Mouse (Mus musculus) lung, postnatal 0 days (tissue): ENCODE measurements at regions not wholly inside any gene's neighbourhood (a gene's known extent, or its start where the extent isn't known, plus 50 kb on each side); places are given as distances from the start of the nearest gene placed in this dataset.

Experiments used
- CTCF ChIP-seq: IDR thresholded peaks from 2 replicates; pipeline ENCODE4 v1.5.1; 2016; ENCODE audit warnings: antibody characterized with exemption, mild to moderate bottlenecking
- EP300 ChIP-seq: IDR thresholded peaks from 2 replicates; pipeline ENCODE4 v1.6.1; 2016; ENCODE audit warnings: antibody characterized with exemption, mild to moderate bottlenecking, control low read depth

- TF ChIP-seq CTCF (no peak), EP300 (no peak)
Observed at GRCm38 (mm10) chrX:42364137-42364536, 125.4 kb upstream of the Tex13c2 start.
